Mouse (Mus musculus) bone marrow macrophage, adult 2 months (primary cell): Measurements from ENCODE around the gene Zbtb45.

Source experiments
- CTCF ChIP-seq: IDR thresholded peaks from 2 replicates; pipeline ENCODE4 v1.5.1; 2012; ENCODE audit warnings: low read depth, mild to moderate bottlenecking, low read length, moderate library complexity
- POLR2A ChIP-seq: IDR thresholded peaks from 2 replicates; pipeline ENCODE4 v1.6.1; 2012; ENCODE audit warnings: mild to moderate bottlenecking, low read depth, low read length, borderline replicate concordance

DNA sequence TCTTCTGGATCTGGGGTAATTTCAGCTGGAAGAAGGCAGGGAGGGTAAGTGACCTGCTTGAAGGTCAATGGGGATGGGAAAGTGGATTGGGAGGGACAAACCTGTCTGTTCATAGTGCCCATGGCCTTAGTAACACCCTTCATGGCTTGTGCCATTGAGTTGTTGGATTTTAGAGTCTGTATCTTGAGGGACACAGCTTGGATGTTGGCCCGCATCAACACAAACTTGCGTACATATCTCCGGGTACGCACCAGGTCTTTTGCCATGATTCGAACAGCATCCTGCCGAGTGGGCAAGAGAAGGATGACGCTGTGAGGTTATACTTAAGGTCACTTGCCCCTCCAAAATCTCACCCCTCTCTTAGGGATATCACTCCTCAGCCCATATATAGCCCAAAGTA lies 22.7 kb upstream of the Zbtb45 start:
- no peak for TF ChIP-seq POLR2A
- no peak for TF ChIP-seq CTCF
